Mouse (Mus musculus): ENCODE data around the gene Nek9. TPM values are rescaled to one million over a fixed set of nuclear protein-coding genes. Genes with fewer than 3 reads are reported as not detected.
A peak's percentile ranks its signal among the peaks of the same experiment; 100 is the strongest.

Gene Nek9
- polyA plus RNA-seq, 1 experiment from 2014 or later = 19.1 TPM

GRCm38 (mm10) chr12:85280105-85280844 is 58.9 kb downstream of the Nek9 start:
- Histone ChIP-seq H3K4me1 (ENCODE audit: control insufficient read depth, insufficient read depth, low read length) (no peaks in the 10 kb centered on the region), H3K36me3 (ENCODE audit: control insufficient read depth, insufficient read depth, low read length) (no peaks in the 10 kb centered on the region), H3K27ac (ENCODE audit: low read depth, low read length) (peak overlapping the region; percentile 61; the same call in 1 of the 2 replicates), H3K9ac (ENCODE audit: low read depth, low read length) (peak overlapping the region; percentile 83), H3K4me2 (replicated peaks; ENCODE audit: low read depth, low read length) (peak overlapping the region; percentile 87), H3K9me3 (ENCODE audit: control insufficient read depth, low read length) (no peaks in the 10 kb centered on the region), H3K27me3 (ENCODE audit: control insufficient read depth, insufficient read depth, low read length) (no peaks in the 10 kb centered on the region), H3K4me3 (ENCODE audit: low read length) (peak overlapping the region; percentile 78)
- ATAC-seq (ENCODE audit: low FRiP score, low TSS enrichment) = peak; percentile 97
- under 1% methylated on average over 31 of the region's 31 CpGs for WGBS

DNA sequence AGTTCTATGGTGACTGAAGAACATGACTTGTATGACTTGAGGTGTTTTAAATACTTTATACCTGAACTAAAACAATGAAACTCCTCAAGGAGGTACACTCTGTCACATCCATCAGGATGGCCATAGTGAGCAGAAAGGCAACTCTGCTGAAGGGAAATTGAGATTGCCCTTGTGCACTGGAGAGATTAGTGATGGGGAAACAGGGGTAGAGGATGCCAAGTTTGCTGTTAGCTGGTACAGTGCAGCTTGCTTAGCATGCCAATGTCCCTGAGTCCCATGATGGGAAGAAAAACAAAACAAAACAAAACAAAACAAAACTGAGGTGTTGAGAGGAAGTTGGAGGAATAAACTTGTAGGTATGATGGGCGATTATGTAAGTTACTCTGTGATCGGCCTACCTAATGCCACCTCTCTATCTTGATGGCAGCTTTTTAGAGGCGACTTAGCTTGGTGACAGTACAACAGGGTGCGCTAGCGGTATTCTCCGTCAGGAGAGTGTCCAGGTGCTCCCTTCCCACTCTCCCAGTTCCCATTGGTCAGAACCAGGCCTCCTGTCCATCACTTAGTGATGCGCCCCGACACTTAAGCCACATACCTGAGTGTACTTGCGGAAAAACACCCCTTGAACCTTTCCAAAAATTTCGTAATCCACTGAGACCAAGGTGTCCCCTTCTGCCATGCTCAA is 59.6 kb downstream of the Nek9 start:
- no peaks in the 10 kb centered on the region for H3K9me3 ChIP-seq (ENCODE audit: control insufficient read depth, low read length)
- H3K4me1 ChIP-seq (ENCODE audit: control insufficient read depth, insufficient read depth, low read length) = no peaks in the 10 kb centered on the region
- H3K4me2 ChIP-seq (replicated peaks; ENCODE audit: low read depth, low read length) = peak overlapping the region; percentile 87
- H3K27ac ChIP-seq (ENCODE audit: low read depth, low read length) = peak overlapping the region; percentile 61; the same call in 1 of the 2 replicates
- H3K36me3 ChIP-seq (ENCODE audit: control insufficient read depth, insufficient read depth, low read length) = no peaks in the 10 kb centered on the region; the same call in 1 of the 2 replicates
- H3K27me3 ChIP-seq (ENCODE audit: control insufficient read depth, insufficient read depth, low read length) = no peaks in the 10 kb centered on the region
- peak overlapping the region; percentile 78 for H3K4me3 ChIP-seq (ENCODE audit: low read length)
- peak overlapping the region; percentile 83 for H3K9ac ChIP-seq (ENCODE audit: low read depth, low read length)
- WGBS = 7% methylated on average over 10 of the region's 10 CpGs
- ATAC-seq (ENCODE audit: low FRiP score, low TSS enrichment) = peak; percentile 45

- H3K4me3 ChIP-seq (ENCODE audit: low read length) = no peak overlapping the region
- no peaks in the 10 kb centered on the region for H3K9me3 ChIP-seq (ENCODE audit: control insufficient read depth, low read length)
- H3K9ac ChIP-seq (ENCODE audit: low read depth, low read length) = no peak overlapping the region
- WGBS = 95% methylated on average over 10 of the region's 10 CpGs
- H3K27me3 ChIP-seq (ENCODE audit: control insufficient read depth, insufficient read depth, low read length) = no peaks in the 10 kb centered on the region
- H3K4me1 ChIP-seq (ENCODE audit: control insufficient read depth, insufficient read depth, low read length) = 0 out of 2 replicates have a peak, but pooled peaks cover 1% of the 10 kb centered on the region
- H3K36me3 ChIP-seq (ENCODE audit: control insufficient read depth, insufficient read depth, low read length) = no peaks in the 10 kb centered on the region; the same call in 1 of the 2 replicates
- ATAC-seq (ENCODE audit: low FRiP score, low TSS enrichment) = no peak
- H3K4me2 ChIP-seq (replicated peaks; ENCODE audit: low read depth, low read length) = no peak overlapping the region
- no peak overlapping the region for H3K27ac ChIP-seq (ENCODE audit: low read depth, low read length)
These were observed 60.2 kb downstream of the Nek9 start for GRCm38 (mm10) chr12:85278919-85279318.

GRCm38 (mm10) chr12:85276273-85276672 is 62.9 kb downstream of the Nek9 start:
- Histone ChIP-seq H3K9ac (ENCODE audit: low read depth, low read length) (no peak overlapping the region), H3K36me3 (ENCODE audit: control insufficient read depth, insufficient read depth, low read length) (no peaks in the 10 kb centered on the region; the same call in 1 of the 2 replicates), H3K27ac (ENCODE audit: low read depth, low read length) (no peak overlapping the region), H3K9me3 (ENCODE audit: control insufficient read depth, low read length) (no peaks in the 10 kb centered on the region), H3K4me1 (ENCODE audit: control insufficient read depth, insufficient read depth, low read length) (peaks cover 9% of the 10 kb centered on the region; the same call in 1 of the 2 replicates), H3K4me2 (replicated peaks; ENCODE audit: low read depth, low read length) (no peak overlapping the region), H3K27me3 (ENCODE audit: control insufficient read depth, insufficient read depth, low read length) (no peaks in the 10 kb centered on the region), H3K4me3 (ENCODE audit: low read length) (no peak overlapping the region)
- ATAC-seq (ENCODE audit: low FRiP score, low TSS enrichment) = no peak
- WGBS = 50% methylated on average over 5 of the region's 5 CpGs

DNA sequence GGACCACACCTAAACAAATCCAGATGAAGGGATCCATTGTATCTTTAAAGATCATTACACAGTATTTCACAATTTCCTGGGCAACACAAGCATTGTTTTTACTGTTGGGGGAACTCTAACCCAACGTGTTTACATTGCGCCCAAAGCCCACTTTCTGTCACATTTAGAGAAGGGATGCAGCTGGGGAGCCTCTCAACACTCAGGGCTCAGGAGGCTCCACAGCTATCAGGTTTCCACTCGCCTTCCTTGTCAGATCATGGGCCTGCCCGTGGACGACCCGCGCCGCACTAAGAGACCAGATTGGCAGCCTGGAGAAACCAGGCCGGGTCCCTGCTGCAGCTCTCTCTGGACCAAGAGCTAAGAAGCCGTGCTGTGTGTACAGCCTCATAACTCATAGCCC is 65.7 kb downstream of the Nek9 start:
- H3K4me3 ChIP-seq (ENCODE audit: low read length) = no peak overlapping the region
- H3K4me1 ChIP-seq (ENCODE audit: control insufficient read depth, insufficient read depth, low read length) = peaks cover 9% of the 10 kb centered on the region
- no peaks in the 10 kb centered on the region; the same call in 1 of the 2 replicates for H3K36me3 ChIP-seq (ENCODE audit: control insufficient read depth, insufficient read depth, low read length)
- H3K4me2 ChIP-seq (replicated peaks; ENCODE audit: low read depth, low read length) = no peak overlapping the region
- H3K9ac ChIP-seq (ENCODE audit: low read depth, low read length) = no peak overlapping the region
- H3K9me3 ChIP-seq (ENCODE audit: control insufficient read depth, low read length) = no peaks in the 10 kb centered on the region
- 22% methylated on average over 10 of the region's 10 CpGs for WGBS
- no peaks in the 10 kb centered on the region for H3K27me3 ChIP-seq (ENCODE audit: control insufficient read depth, insufficient read depth, low read length)
- ATAC-seq (ENCODE audit: low FRiP score, low TSS enrichment) = peak; percentile 88
- peak overlapping the region; percentile 60 for H3K27ac ChIP-seq (ENCODE audit: low read depth, low read length)

DNA sequence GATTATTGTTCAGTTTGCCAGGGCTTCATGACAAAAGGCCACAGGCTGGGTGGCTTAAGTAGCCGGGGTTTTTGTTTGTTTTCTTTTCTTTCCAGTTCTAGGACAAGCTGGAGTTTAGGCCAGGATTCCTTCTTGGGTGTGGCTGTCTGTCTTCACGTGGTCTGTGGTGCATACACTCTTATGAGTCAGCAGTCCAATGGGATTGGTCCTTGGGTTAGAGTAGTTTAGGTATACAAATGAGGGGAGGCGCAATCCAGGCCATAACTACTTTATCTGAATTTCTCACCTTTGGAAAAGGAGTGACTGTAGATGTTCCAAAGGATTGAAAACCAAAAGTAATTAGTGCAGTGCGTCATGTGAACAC is 67.3 kb downstream of the Nek9 start:
- Histone ChIP-seq H3K4me3 (ENCODE audit: low read length) (no peak overlapping the region), H3K9me3 (ENCODE audit: control insufficient read depth, low read length) (no peaks in the 10 kb centered on the region), H3K4me1 (ENCODE audit: control insufficient read depth, insufficient read depth, low read length) (peaks cover 9% of the 10 kb centered on the region), H3K27ac (ENCODE audit: low read depth, low read length) (no peak overlapping the region), H3K27me3 (ENCODE audit: control insufficient read depth, insufficient read depth, low read length) (no peaks in the 10 kb centered on the region), H3K9ac (ENCODE audit: low read depth, low read length) (no peak overlapping the region), H3K4me2 (replicated peaks; ENCODE audit: low read depth, low read length) (no peak overlapping the region), H3K36me3 (ENCODE audit: control insufficient read depth, insufficient read depth, low read length) (no peaks in the 10 kb centered on the region; the same call in 1 of the 2 replicates)
- ATAC-seq (ENCODE audit: low FRiP score, low TSS enrichment) = no peak
- WGBS = 57% methylated on average over 4 of the region's 4 CpGs

DNA sequence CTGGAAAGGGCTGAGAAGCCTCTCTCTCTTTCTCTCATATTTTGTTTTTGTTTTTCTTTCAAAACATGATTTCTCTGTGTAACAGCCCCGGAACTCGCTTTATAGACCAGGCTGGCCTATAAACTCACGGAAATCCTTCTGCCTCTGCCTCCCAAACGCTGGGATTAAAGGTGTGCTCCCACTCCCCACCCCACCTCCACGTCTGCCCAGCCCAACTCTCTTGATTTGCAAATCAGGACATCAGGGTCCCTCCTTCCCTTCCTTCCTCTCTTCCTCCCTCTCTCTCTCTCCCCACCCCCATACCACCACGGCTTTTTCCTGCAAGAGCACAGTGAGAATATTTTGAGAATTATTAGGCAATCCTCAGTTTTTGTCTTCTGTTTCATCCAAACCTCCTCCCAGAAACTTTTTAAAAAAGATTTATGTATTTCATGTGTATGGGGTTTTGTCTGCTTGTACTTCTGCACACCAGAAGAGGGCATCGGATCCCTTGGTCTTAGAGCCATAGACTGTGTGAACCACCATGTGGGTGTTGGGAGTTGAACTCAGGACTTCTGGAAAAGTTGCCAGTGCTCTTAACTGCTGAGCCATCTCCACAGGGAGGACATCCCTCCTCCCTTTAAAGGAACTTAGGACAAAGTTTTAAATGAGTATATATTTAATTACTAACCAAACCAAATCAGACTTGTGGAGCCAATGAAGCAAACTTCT is 67.9 kb downstream of the Nek9 start:
- no peak for ATAC-seq (ENCODE audit: low FRiP score, low TSS enrichment)
- no peak overlapping the region for H3K4me2 ChIP-seq (replicated peaks; ENCODE audit: low read depth, low read length)
- WGBS = 77% methylated on average over 7 of the region's 7 CpGs
- H3K9me3 ChIP-seq (ENCODE audit: control insufficient read depth, low read length) = no peaks in the 10 kb centered on the region
- no peak overlapping the region for H3K4me3 ChIP-seq (ENCODE audit: low read length)
- no peak overlapping the region for H3K27ac ChIP-seq (ENCODE audit: low read depth, low read length)
- peaks cover 9% of the 10 kb centered on the region for H3K4me1 ChIP-seq (ENCODE audit: control insufficient read depth, insufficient read depth, low read length)
- H3K9ac ChIP-seq (ENCODE audit: low read depth, low read length) = no peak overlapping the region
- H3K27me3 ChIP-seq (ENCODE audit: control insufficient read depth, insufficient read depth, low read length) = no peaks in the 10 kb centered on the region
- no peaks in the 10 kb centered on the region; the same call in 1 of the 2 replicates for H3K36me3 ChIP-seq (ENCODE audit: control insufficient read depth, insufficient read depth, low read length)

GRCm38 (mm10) chr12:85270319-85270718 is 68.8 kb downstream of the Nek9 start, which contains the start of gene Mlh3:
Gene Mlh3, minus strand, starts transcription at chr12:85270599.
- Histone ChIP-seq H3K27ac (ENCODE audit: low read depth, low read length) (peak within 1 kb of the TSS; percentile 81), H3K27me3 (ENCODE audit: control insufficient read depth, insufficient read depth, low read length) (no peaks in the 10 kb centered on the region), H3K4me1 (ENCODE audit: control insufficient read depth, insufficient read depth, low read length) (peaks cover 12% of the 10 kb centered on the region), H3K4me3 (ENCODE audit: low read length) (peak within 1 kb of the TSS; percentile 57), H3K9ac (ENCODE audit: low read depth, low read length) (peak within 1 kb of the TSS; percentile 65), H3K4me2 (replicated peaks; ENCODE audit: low read depth, low read length) (peak within 1 kb of the TSS; percentile 61), H3K9me3 (ENCODE audit: control insufficient read depth, low read length) (no peaks in the 10 kb centered on the region), H3K36me3 (ENCODE audit: control insufficient read depth, insufficient read depth, low read length) (no peaks in the 10 kb centered on the region; the same call in 1 of the 2 replicates)
- ATAC-seq (ENCODE audit: low FRiP score, low TSS enrichment) = peak; percentile 80
- 1% methylated on average over 35 of the region's 35 CpGs for WGBS
